Mouse (Mus musculus) kidney, postnatal 0 days (tissue): ENCODE data around the gene Syce1l. TPM values are rescaled to one million over a fixed set of nuclear protein-coding genes. Genes with fewer than 3 reads are reported as not detected.

Experiments
- ATAC-seq: fragments of 200-750 bp; cut with Nextera tagmentation; replicated peaks from 2 replicates; pipeline ENCODE4 v1.8.0; 2017; ENCODE audit warnings: low read depth, moderate number of reproducible peaks, moderate TSS enrichment, moderate library complexity; ENCODE audit not compliant: low FRiP score
- DNase-seq: peaks from one replicate; pipeline ENCODE4 v3.0.0-alpha.2; 2016; ENCODE audit warnings: low spot score
- H3K27ac ChIP-seq: fragments of 300-500 bp; sonication (generic); 2 replicates; pipeline ENCODE4 v1.5.1; 2014; ENCODE audit warnings: mild to moderate bottlenecking
- H3K27me3 ChIP-seq: fragments of 300-500 bp; sonication (generic); 2 replicates; pipeline ENCODE4 v1.6.1; 2014; ENCODE audit warnings: low read length, mixed read lengths; ENCODE audit not compliant: insufficient read depth
- H3K36me3 ChIP-seq: fragments of 300-500 bp; sonication (generic); 2 replicates; pipeline ENCODE4 v1.6.1; 2014; ENCODE audit warnings: low read length, mixed read lengths; ENCODE audit not compliant: insufficient read depth
- H3K4me1 ChIP-seq: fragments of 300-500 bp; sonication (generic); replicated peaks from 2 replicates; pipeline ENCODE4 v1.6.1; 2014; ENCODE audit warnings: antibody characterized with exemption, low read length, mixed read lengths; ENCODE audit not compliant: insufficient read depth
- H3K4me2 ChIP-seq: fragments of 300-500 bp; sonication (generic); 2 replicates; pipeline ENCODE4 v1.6.1; 2014; ENCODE audit warnings: mild to moderate bottlenecking, low read length, moderate library complexity, mixed read lengths
- H3K4me3 ChIP-seq: fragments of 300-500 bp; sonication (generic); replicated peaks from 2 replicates; pipeline ENCODE4 v1.5.1; 2014; ENCODE audit warnings: low read depth, low read length
- H3K9ac ChIP-seq: fragments of 300-500 bp; sonication (generic); 2 replicates; pipeline ENCODE4 v1.6.1; 2014; ENCODE audit warnings: low read depth, low read length
- H3K9me3 ChIP-seq: fragments of 300-500 bp; sonication (generic); replicated peaks from 2 replicates; pipeline ENCODE4 v1.6.1; 2016; ENCODE audit warnings: low read length, inconsistent platforms, mixed read lengths
- CTCF ChIP-seq: IDR thresholded peaks from 2 replicates; pipeline ENCODE4 v1.5.1; 2016; ENCODE audit warnings: antibody characterized with exemption, low read depth, mild to moderate bottlenecking, moderate library complexity
- WGBS: fragments of 180-500 bp; shearing (Covaris S2); extraction: QIAGEN DNeasy Blood & Tissue Kit; methylation state at CpG from one replicate; pipeline ENCODE4 v1.1.7; 2014; 5-methylcytosine and 5-hydroxymethylcytosine counted together
- polyA plus RNA-seq: library from polyadenylated mRNA; unstranded; fragments of >200 nt; fragmentation: Nextera tagmentation; extraction: Ambion mirVana; gene quantifications from 2 replicates; pipeline ENCODE4 v1.2.1, GENCODE M21; 2015

Syce1l gene
- not detected in 2 replicates for polyA plus RNA-seq

DNA sequence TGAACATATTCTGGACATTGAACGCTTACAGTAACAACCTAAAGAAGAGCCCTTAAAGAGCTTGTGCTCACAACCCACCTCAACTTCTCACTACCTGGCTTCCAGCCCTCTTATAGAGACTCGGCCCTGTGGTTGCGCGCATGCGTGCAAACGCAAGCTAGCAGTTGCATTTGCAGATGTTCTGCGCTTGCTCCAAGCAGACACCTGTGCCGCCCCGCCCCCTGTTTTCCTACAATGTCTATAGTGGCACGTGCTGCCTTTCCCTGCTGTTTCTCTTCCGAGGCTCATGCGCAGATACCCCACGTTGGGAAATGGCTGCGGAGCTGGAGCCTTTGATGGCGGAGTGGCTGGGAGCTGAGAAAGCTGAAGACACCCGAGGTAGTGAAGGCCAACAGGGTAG is at the start of gene Syce1l:
Gene Syce1l, plus strand, starts transcription at position 288 of the 400 bp plus-strand sequence.
- Histone ChIP-seq H3K4me2 (no peak within 1 kb of the TSS), H3K4me1 (no peaks in the 10 kb centered on the region), H3K9ac (no peak within 1 kb of the TSS), H3K27ac (no peak within 1 kb of the TSS), H3K4me3 (no peak within 1 kb of the TSS), H3K9me3 (no peaks in the 10 kb centered on the region), H3K36me3 (peaks cover 30% of the 10 kb centered on the region), H3K27me3 (no peaks in the 10 kb centered on the region)
- no peak for DNase-seq
- TF ChIP-seq CTCF, result no peak
- ATAC-seq, result no peak
- WGBS, result 95% methylated on average over 16 of the region's 16 CpGs

DNA sequence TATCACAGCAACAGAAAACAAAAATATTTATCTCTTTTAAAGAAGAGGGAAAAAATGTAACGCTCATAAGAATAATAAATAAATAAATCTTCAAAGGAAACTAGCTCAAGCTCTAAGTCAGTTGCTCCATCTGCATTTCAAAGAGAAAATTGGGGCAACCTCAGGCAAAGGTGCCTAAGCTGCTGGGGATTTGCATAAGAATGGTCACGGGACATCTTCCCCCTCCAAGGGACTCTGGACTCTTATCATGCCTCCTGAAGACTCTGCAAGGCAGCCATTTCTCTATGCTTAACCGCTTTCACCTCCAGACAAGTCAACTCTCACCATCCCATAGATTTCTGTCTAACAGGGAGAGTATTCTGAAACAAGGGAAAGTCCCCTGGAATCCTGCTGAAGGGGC is 44.6 kb upstream of the Syce1l start:
- no peaks in the 10 kb centered on the region for H3K4me1 ChIP-seq
- no peaks in the 10 kb centered on the region for H3K9me3 ChIP-seq
- H3K4me2 ChIP-seq, result no peak overlapping the region
- no peaks in the 10 kb centered on the region for H3K36me3 ChIP-seq
- H3K27me3 ChIP-seq, result no peaks in the 10 kb centered on the region
- no peak overlapping the region for H3K9ac ChIP-seq
- no peak for TF ChIP-seq CTCF
- no peak for ATAC-seq
- no peak overlapping the region for H3K4me3 ChIP-seq
- 60% methylated on average over 3 of the region's 3 CpGs for WGBS
- no peak overlapping the region for H3K27ac ChIP-seq
- no peak for DNase-seq

DNA sequence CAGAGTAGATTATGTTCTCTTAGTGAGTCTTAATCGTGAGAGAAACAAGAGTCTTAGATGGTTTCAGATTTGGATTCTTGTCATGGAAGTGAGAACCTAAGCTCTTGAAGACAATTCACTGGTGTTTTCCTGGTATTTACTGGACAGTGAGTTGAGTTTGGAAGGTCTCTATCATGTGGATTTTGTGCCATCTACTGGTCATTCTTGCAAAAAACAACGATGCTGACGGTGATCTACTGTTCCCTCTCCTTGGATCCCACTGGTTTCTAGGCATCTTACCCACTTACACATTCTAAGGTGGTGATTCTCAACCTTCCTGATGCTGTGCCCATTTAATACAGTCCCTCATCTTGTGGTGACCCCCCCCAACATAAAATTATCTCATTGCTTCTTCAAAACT is 10.4 kb upstream of the Syce1l start:
- Histone ChIP-seq H3K27ac (no peak overlapping the region), H3K36me3 (no peaks in the 10 kb centered on the region), H3K4me2 (no peak overlapping the region), H3K9me3 (no peaks in the 10 kb centered on the region), H3K27me3 (no peaks in the 10 kb centered on the region), H3K4me1 (peaks cover 8% of the 10 kb centered on the region), H3K4me3 (no peak overlapping the region), H3K9ac (no peak overlapping the region)
- WGBS, result 10% methylated on average over 3 of the region's 3 CpGs
- ATAC-seq (no peak), DNase-seq (peak; percentile 80)
- peak; percentile 76 for TF ChIP-seq CTCF

DNA sequence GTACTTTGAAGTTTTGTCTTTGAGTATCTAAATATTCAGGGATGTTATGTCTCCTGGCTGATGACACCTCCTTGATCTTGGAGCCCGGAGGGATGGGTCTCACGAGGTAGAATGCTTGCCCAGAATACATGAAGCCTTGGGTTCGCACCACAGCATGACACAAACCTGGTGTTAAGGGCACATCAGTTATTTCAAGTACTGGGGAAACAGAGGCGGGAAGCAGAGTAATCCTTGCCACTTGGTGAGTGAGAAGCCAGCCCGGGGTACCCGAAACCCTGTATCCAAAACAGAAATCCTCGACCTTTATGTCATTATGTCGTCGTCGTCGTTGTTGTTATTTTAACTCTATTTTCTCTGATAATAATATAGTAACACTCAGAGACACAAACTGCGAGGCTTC is 8.9 kb upstream of the Syce1l start:
- Histone ChIP-seq H3K4me2 (peak overlapping the region; percentile 84), H3K4me1 (peaks cover 8% of the 10 kb centered on the region), H3K27me3 (no peaks in the 10 kb centered on the region), H3K9ac (no peak overlapping the region), H3K36me3 (0 out of 2 replicates have a peak, but pooled peaks cover 10% of the 10 kb centered on the region), H3K27ac (no peak overlapping the region), H3K4me3 (no peak overlapping the region), H3K9me3 (no peaks in the 10 kb centered on the region)
- 31% methylated on average over 12 of the region's 12 CpGs for WGBS
- no peak for DNase-seq
- no peak for ATAC-seq
- TF ChIP-seq CTCF, result no peak

DNA sequence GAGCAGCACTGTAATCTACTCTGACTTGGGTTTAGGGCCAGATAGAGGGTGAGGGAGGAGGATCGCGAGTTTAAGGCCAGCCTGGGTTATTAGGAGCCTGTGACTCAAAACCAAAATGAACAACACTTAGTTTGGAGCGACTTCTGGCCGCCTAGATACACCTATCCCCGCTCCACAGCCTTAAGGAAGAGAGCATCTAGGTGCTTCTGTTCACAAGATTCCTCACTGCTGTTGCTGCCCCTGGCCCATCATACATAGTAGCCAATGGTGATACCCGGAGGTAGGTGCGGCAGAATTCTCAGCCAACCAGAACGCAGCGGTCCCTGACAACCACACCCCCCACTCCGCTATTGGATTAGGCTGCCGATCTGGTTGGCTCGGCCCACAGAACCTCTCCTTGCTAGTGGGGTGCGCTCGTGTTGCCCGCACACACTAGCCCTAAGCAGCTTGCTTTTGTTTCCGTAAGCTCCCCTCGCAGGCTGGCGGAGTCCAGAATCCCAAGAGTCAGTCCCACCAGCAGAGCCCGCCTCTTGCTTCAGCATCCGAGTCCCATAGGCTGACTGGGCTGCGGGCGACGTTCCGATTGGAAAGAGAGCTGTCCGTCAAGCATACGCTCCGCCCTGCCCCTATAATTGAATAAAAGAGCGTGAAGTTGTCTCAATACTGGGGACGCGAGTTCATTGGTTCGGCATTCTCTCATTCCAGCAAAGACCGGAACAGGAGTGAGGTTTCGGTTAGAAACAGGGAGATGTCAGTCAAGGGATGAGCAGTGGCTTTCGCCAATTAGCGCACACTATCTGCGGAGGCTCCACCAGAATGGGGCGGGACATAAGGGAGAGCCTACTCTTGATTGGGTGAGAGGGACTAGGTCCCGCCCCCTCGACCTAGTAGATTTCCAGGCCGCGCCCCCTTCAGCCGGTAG is 8.1 kb upstream of the Syce1l start, which contains the start of gene Mon1b:
Gene Mon1b, plus strand, starts transcription at position 918 of the 922 bp plus-strand sequence.
- ATAC-seq (peak; percentile 99), DNase-seq (peak; percentile 99)
- WGBS, result under 1% methylated on average over 42 of the region's 42 CpGs
- peak within 1 kb of the TSS; percentile 84 for H3K4me2 ChIP-seq
- peak; percentile 14; the same call in 1 of the 2 replicates for TF ChIP-seq CTCF
- H3K36me3 ChIP-seq, result 0 out of 2 replicates have a peak, but pooled peaks cover 15% of the 10 kb centered on the region
- H3K9ac ChIP-seq, result peak within 1 kb of the TSS; percentile 65
- no peaks in the 10 kb centered on the region for H3K27me3 ChIP-seq
- peak within 1 kb of the TSS; percentile 61 for H3K4me3 ChIP-seq
- H3K27ac ChIP-seq, result peak within 1 kb of the TSS; percentile 96
- H3K4me1 ChIP-seq, result peaks cover 8% of the 10 kb centered on the region
- H3K9me3 ChIP-seq, result no peaks in the 10 kb centered on the region

DNA sequence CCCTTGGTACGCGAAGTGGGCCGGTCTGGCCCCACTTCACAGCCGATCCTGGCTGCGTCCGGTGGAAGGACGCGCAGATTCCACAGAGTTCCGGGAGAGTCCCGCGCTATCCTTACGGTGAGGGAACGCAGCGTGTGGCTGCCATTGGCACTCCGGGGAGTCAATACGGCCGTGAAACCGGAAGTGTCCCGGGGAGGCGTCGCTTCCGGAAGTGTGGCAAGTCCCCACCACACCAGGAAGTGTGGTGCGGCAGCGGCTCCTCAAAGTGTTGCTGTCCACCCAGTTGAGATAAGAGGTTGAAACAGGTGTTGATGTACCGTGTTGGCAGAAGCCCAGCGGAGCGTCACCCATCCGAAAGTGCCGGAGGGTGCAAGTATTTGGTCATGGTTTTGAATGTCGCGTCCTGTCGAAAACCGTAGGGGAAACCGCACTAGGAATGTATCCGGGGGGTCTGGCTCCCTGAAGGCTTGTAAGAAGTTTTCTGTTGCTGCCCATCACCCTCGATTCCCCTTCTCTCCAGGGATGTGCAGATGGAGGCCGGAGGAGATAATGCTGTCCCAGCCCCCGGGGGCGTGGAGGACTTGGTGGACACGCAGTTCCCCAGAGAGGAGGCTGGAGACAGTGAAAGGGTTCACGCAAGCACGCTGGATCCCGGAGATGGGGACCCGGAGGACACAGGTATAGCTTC is 7.3 kb upstream of the Syce1l start:
- H3K27ac ChIP-seq, result peak overlapping the region; percentile 96
- under 1% methylated on average over 44 of the region's 44 CpGs for WGBS

More for the DNA sequence above, 7.3 kb upstream of the Syce1l start:
- H3K9me3 ChIP-seq, result no peaks in the 10 kb centered on the region
- no peak for TF ChIP-seq CTCF
- ATAC-seq, result peak; percentile 85
- peak overlapping the region; percentile 61 for H3K4me3 ChIP-seq
- DNase-seq, result peak; percentile 94
- H3K27me3 ChIP-seq, result no peaks in the 10 kb centered on the region
- H3K9ac ChIP-seq, result peak overlapping the region; percentile 65
- 0 out of 2 replicates have a peak, but pooled peaks cover 18% of the 10 kb centered on the region for H3K36me3 ChIP-seq
- H3K4me2 ChIP-seq, result peak overlapping the region; percentile 84
- peaks cover 8% of the 10 kb centered on the region for H3K4me1 ChIP-seq
